Mouse (Mus musculus) erythroblast, embryonic 14.5 days (primary cell): Measurements from ENCODE around the gene Tceanc2. TPM values are rescaled to one million over a fixed set of nuclear protein-coding genes. Genes with fewer than 3 reads are reported as not detected.

Experiments
- H3K27me3 ChIP-seq: 2 replicates; pipeline ENCODE4 v1.6.1; 2012; ENCODE audit warnings: inconsistent platforms; ENCODE audit not compliant: control insufficient read depth
- H3K36me3 ChIP-seq: 2 replicates; pipeline ENCODE4 v1.6.1; 2012; ENCODE audit warnings: mild to moderate bottlenecking, inconsistent platforms; ENCODE audit not compliant: control insufficient read depth
- H3K4me1 ChIP-seq: 2 replicates; pipeline ENCODE4 v1.6.1; 2012; ENCODE audit warnings: inconsistent platforms; ENCODE audit not compliant: control insufficient read depth
- H3K4me3 ChIP-seq: replicated peaks from 2 replicates; pipeline ENCODE3; 2012; ENCODE audit warnings: moderate library complexity, mild to moderate bottlenecking, inconsistent platforms
- H3K9me3 ChIP-seq: 2 replicates; pipeline ENCODE4 v1.6.1; 2012; ENCODE audit warnings: low read length, inconsistent platforms, mixed read lengths; ENCODE audit not compliant: control insufficient read depth
- GATA1 ChIP-seq: IDR thresholded peaks from 2 replicates; pipeline ENCODE4 v1.6.1; 2012; ENCODE audit warnings: low read length, inconsistent platforms, mixed read lengths
- TAL1 ChIP-seq: IDR thresholded peaks from 3 replicates; pipeline ENCODE4 v1.6.1; 2012; ENCODE audit warnings: low read length, inconsistent platforms, mixed read lengths
- polyA plus RNA-seq: library from polyadenylated mRNA; stranded (reverse); fragments of >175 nt; gene quantifications from 2 replicates; pipeline ENCODE4 v1.2.3, GENCODE M21; 2012

Gene Tceanc2
- polyA plus RNA-seq, 1 experiment, result 2.8 TPM

DNA sequence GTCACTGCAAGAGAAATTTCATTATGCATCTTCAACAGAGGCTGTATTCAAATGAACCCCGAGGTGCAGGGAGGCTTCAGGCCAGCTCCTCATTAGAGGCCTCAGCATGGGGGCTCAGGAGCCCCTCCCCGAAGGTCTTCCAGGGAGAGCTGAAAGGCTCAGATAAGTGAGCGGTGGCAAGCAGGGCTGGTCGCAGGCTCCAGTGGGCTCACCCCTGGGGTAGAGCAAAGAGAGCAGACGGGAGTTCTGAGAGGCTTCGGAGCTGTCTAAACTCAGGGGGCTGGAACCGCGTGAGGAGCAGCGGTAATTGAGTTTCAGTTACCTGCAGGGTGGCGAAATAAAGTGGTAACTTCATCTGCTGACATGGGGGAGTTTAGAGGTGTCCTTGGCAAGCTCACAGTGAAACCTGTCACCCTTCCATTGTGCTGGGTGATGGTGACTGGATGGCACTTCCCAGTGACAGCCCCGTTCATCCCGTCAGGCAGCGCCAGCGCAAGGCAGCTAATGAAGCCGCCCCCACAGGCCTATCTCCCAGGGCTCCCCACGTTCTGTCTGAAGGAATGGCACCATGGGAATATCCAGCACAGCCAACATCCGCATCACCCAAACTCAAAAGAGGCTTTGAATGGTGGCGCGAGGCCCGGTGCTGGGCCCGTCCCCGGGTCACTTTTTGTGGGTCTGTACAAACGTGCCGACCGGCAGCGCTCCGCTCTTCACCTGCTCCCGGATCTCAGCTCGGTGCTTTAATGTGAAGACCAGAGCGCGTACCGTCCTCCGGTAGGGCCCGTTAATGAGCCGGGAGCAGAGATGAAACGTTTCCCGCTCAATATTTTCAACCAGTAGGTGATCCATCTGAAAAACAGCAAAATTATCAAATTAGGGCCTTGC lies 39.7 kb downstream of the Tceanc2 start:
- H3K9me3 ChIP-seq, result no peaks in the 10 kb centered on the region
- no peak overlapping the region for H3K4me3 ChIP-seq
- H3K36me3 ChIP-seq, result peaks cover 27% of the 10 kb centered on the region
- TF ChIP-seq TAL1, result no peak
- no peak for TF ChIP-seq GATA1
- H3K4me1 ChIP-seq, result no peaks in the 10 kb centered on the region
- H3K27me3 ChIP-seq, result no peaks in the 10 kb centered on the region

- no peaks in the 10 kb centered on the region for H3K27me3 ChIP-seq
- H3K4me3 ChIP-seq, result no peak overlapping the region
- H3K36me3 ChIP-seq, result peaks cover 13% of the 10 kb centered on the region
- TF ChIP-seq GATA1, result no peak
- H3K9me3 ChIP-seq, result no peaks in the 10 kb centered on the region
- no peaks in the 10 kb centered on the region for H3K4me1 ChIP-seq
Observed at GRCm38 (mm10) chr4:107136531-107136930, 42.4 kb downstream of the Tceanc2 start.

- Histone ChIP-seq H3K9me3 (no peaks in the 10 kb centered on the region), H3K36me3 (peaks cover 13% of the 10 kb centered on the region), H3K4me3 (no peak overlapping the region), H3K4me1 (no peaks in the 10 kb centered on the region), H3K27me3 (no peaks in the 10 kb centered on the region)
- TF ChIP-seq TAL1 (no peak), GATA1 (no peak)
Observed at GRCm38 (mm10) chr4:107135663-107136062, 43.3 kb downstream of the Tceanc2 start.

GRCm38 (mm10) chr4:107134891-107135290 lies 44.0 kb downstream of the Tceanc2 start:
- Histone ChIP-seq H3K4me3 (no peak overlapping the region), H3K36me3 (peaks cover 13% of the 10 kb centered on the region), H3K9me3 (no peaks in the 10 kb centered on the region), H3K4me1 (no peaks in the 10 kb centered on the region), H3K27me3 (no peaks in the 10 kb centered on the region)
- no peak for TF ChIP-seq GATA1

GRCm38 (mm10) chr4:107130534-107130933 lies 48.4 kb downstream of the Tceanc2 start:
- H3K4me3 ChIP-seq, result no peak overlapping the region
- H3K9me3 ChIP-seq, result no peaks in the 10 kb centered on the region
- no peak for TF ChIP-seq TAL1
- no peak for TF ChIP-seq GATA1
- H3K27me3 ChIP-seq, result peaks cover 5% of the 10 kb centered on the region; the same call in 1 of the 2 replicates
- H3K4me1 ChIP-seq, result no peaks in the 10 kb centered on the region
- H3K36me3 ChIP-seq, result no peaks in the 10 kb centered on the region

DNA sequence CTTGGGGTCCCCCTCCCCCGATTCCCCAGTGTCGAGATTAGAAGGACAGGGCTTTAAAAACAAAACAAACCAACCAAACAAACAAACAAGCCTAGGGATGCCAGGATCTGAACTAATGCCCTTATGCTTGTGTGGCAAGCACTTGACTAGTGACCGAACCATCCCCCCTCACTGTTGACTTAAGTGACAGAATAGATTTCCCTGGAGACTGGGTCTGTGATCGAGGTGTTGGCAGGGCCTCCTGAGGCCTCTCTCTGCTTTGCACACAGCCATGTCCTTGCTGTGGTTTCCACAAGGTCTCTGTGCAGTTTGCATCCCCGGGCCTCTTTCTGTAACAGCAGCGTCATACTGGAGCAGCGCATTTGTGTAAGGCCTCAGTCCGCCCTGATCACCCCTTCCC lies 49.5 kb downstream of the Tceanc2 start:
- no peaks in the 10 kb centered on the region for H3K4me1 ChIP-seq
- H3K27me3 ChIP-seq, result peaks cover 5% of the 10 kb centered on the region; the same call in 1 of the 2 replicates
- no peaks in the 10 kb centered on the region for H3K9me3 ChIP-seq
- H3K4me3 ChIP-seq, result no peak overlapping the region
- no peak for TF ChIP-seq TAL1
- H3K36me3 ChIP-seq, result no peaks in the 10 kb centered on the region

- Histone ChIP-seq H3K4me3 (no peak overlapping the region), H3K4me1 (no peaks in the 10 kb centered on the region), H3K9me3 (no peaks in the 10 kb centered on the region), H3K27me3 (peaks cover 5% of the 10 kb centered on the region; the same call in 1 of the 2 replicates), H3K36me3 (no peaks in the 10 kb centered on the region)
- TF ChIP-seq GATA1 (no peak), TAL1 (no peak)
Observed at GRCm38 (mm10) chr4:107127901-107128669, 50.8 kb downstream of the Tceanc2 start.

- Histone ChIP-seq H3K4me1 (peaks cover 5% of the 10 kb centered on the region), H3K4me3 (no peak overlapping the region), H3K9me3 (no peaks in the 10 kb centered on the region), H3K36me3 (no peaks in the 10 kb centered on the region), H3K27me3 (peaks cover 5% of the 10 kb centered on the region; the same call in 1 of the 2 replicates)
- TF ChIP-seq GATA1 (no peak), TAL1 (no peak)
Observed at GRCm38 (mm10) chr4:107126891-107127524, 51.9 kb downstream of the Tceanc2 start.

GRCm38 (mm10) chr4:107126389-107126788 lies 52.5 kb downstream of the Tceanc2 start:
- Histone ChIP-seq H3K4me1 (peaks cover 11% of the 10 kb centered on the region), H3K27me3 (peaks cover 5% of the 10 kb centered on the region; the same call in 1 of the 2 replicates), H3K4me3 (no peak overlapping the region), H3K9me3 (no peaks in the 10 kb centered on the region), H3K36me3 (no peaks in the 10 kb centered on the region)
- TF ChIP-seq GATA1 (no peak), TAL1 (no peak)
